Mouse (Mus musculus) gastrocnemius, postnatal 36 days (tissue): Measurements from ENCODE around the gene Cdca7l. TPM values are rescaled to one million over a fixed set of nuclear protein-coding genes. Genes with fewer than 3 reads are reported as not detected.
"Not testable (repeated sequence)": the region's sequence is repeated elsewhere in the genome, so short reads cannot be mapped to it uniquely, and the experiment has no call there.

ENCODE experiments used
- DNase-seq, 2 experiments: peaks; one replicate each; pipeline ENCODE4 v3.0.0; 2022
- intact Hi-C: fragments of 180-260 bp; cut with DNase I; formaldehyde crosslinking; loops from one replicate; pipeline ENCODE4 v1.15.1; 2025
- total RNA-seq, 2 experiments: library from RNA; stranded (reverse); gene quantifications; 2 replicates each; pipeline ENCODE4 v1.2.3; 2021

Gene Cdca7l
- total RNA-seq, 2 experiments from 2014 or later: 0.20 to 0.27 TPM

DNA sequence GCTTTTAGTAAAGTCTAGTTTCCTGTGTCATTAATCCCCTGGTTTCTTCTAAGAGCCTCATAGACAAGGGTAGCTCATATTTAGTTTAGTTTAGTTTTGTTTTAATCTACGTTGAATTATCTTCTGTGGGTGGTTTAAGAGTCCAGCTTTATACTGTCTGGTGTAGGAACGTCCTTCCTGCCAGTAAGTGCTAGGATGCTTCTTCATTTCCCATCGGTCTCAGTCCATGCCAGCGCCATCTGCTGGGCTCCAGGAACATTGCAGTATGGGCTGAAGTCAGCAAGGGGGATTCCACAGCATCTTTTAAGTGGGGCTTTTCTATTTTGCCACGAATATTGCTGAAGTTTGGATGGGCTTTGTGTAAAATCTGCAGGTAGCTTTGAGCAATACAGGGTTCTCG lies 49.2 kb downstream of the Cdca7l start:
- DNase-seq: peak in 1 of 2 experiments; percentile 24
- intact Hi-C loops: loop anchor here (1.0 to 10.0 kb wide), 2 partner anchors 33 to 449 kb away; no protein-coding TSS in a partner anchor

DNA sequence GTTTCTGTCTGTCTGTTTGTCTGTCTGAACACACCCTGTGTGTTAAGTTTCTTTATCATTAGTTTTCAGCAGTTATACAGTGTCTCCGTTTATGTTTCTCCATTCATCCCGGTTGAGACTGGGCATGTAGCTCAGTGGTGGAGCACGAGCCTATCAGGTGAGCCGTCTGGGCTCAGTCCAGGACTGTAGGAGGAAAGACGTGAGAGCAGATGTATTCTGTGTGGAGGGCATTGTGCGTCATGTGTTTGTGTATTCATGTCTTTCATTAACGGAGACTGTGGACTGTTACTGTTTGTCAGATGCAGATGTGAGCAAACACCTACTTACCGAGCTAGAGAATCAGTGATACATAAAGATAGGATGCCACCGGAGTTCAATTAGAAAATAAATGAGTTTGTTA lies 52.9 kb downstream of the Cdca7l start:
- intact Hi-C loops: loop anchor here (10.0 kb wide), 1 partner anchor 452 kb away; no protein-coding TSS in a partner anchor
- no peak for DNase-seq

DNA sequence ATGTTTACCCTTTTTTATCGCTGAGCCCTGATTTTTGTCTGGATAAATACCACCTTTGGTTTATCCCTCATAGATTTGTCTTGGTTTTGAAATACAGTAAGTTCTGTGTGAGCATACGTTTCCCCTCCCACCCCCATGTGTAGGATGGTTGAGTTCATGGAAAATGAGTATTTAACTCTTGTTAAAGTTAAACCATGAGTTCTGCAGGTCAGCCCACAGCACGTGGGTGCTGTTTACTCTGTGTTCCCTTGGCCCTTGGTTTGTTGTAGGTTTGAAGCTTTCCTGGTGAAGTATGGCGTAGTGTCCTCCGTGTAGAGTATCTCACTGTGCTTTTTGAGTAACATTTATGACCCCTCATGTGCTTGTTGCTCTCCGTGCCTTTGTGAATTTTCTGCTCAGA lies 53.8 kb downstream of the Cdca7l start:
- intact Hi-C loops: loop anchor here (10.0 kb wide), 1 partner anchor 453 kb away; no protein-coding TSS in a partner anchor
- DNase-seq: no peak

DNA sequence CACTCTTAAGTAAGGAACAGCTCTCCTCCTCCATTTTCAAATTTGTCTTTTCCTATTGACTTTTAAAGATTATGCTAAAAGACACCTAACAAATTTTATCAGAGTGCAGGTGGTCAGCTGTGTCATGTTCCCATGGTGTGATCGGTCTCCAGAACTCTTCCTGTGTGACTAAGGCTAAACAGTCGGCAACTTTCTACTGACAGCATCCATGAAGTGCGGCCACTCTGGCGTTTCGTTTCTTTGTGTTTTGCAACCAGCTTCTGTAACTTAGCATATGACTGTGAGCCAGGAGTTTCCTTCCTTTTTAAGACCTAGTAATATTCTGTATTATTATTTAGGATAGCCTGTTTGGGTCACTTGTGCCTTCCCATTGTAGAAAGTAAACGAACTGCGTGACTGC lies 56.8 kb downstream of the Cdca7l start:
- no peak for DNase-seq
- intact Hi-C loops: no loop called here

DNA sequence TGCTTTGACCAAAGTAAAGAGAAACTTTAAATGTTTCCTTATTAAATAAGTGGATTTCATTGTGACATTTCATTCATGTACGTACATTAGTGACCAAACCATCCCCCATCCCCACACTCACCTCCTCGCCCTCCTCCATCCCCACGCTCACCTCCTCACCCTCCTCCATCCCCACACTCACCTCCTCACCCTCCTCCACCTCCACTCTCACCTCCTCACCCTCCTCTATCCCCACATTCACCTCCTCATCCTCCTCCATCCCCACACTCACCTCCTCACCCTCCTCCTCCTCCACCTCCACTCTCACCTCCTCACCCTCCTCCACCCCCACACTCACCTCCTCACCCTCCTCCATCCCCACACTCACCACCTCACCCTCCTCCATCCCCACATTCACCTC lies 57.2 kb downstream of the Cdca7l start:
- intact Hi-C loops: no loop called here
- no peak for DNase-seq

DNA sequence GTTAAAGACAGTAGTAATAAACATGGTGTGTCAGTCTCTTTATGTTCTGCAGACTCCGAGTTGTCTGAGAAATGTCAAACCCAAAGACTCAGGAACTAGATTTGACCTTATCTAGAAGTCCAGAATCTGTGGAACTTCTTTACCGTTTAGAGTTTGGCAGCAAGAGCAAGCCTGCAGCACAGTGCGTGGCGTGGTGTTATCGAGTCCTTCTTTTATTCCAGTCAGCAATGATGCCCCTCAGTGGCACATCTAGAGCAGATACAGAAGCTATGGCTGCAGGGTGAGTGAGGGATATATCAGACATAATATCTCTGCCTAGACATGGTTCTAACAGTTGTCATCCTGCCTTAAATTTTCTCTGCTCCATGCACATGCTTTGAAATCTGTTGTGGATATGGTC lies 58.6 kb downstream of the Cdca7l start:
- DNase-seq: no peak
- intact Hi-C loops: no loop called here

DNA sequence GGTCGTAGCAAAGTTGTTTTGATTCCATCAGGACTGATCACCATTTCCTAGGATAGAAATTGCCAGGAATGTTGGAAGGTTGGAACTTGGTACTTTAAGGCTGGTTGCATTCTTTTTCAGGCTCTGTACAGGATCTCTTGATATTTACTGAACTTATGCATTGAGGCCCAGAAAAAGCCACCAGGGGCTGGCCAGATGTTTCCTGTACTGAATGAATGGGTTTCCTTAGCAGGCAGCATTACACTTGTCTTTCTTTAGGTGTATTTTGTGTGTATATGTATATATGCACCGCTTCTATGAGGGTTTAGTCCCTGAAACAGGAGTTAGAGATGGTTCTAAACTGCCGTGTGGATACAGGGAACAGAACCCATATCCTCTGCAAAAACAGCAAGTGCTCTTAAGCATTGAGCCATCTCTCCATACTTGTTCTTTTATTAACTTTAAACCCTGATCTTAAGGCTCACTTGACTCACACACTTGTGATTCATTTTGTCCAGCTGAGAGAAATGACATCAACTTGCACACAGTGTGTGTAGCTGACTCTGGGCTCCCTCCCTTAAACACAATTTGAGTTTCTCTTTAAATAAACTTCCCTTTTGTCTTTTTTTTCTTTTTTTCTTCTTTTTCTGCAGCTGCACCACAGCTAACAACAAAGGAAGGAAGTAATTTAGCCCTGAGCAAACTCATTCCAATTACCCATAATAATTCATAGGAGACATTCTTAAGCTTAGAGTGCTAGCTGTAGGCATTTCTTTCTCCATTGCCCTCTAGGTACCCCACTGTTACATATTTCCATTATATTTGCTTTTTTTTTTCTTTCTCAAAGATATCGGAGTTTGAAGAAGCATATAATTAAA lies 63.8 kb downstream of the Cdca7l start:
- intact Hi-C loops: no loop called here
- DNase-seq: no peak

DNA sequence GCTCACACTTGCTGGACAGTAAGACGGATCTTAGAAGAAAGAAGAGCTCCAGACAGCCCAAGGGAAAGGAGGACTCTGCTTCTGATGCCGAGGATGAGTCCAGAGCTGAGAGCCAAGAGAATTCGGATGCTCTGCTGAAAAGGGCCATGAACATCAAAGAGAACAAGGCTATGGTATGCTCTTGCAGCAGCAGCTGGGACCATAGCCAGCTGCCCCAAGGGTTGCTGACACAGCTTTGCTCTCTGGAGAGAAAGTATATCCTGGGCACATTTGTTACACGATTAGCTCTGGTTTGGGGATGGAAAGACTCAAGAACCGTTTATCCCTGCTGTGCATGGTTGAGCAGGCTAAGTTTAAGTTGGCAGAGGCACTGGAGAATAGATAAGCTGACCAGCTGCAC lies 68.2 kb downstream of the Cdca7l start:
- DNase-seq: no peak

DNA sequence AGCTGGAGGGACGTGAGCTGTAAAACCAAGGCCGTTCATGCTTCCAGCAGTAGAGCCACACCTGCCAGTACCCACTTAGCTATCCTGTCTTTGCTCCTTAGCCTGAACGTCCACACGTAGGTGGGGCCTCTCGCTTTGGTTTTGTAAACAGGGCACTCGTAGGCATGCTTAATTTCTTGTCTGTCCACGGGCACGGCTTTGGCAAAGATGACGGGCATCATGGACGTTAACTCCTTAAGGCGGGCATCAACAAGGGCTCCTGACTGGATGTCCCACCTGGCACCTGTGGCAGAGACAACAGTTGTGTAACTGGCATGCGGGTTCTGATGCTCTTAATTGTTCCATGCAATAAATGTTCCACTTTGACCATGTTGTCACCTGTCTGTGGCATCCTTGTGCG lies 74.3 kb downstream of the Cdca7l start:
- no peak for DNase-seq
- intact Hi-C loops: no loop called here

More for the DNA sequence above, 68.2 kb downstream of the Cdca7l start:
- intact Hi-C loops: no loop called here

DNA sequence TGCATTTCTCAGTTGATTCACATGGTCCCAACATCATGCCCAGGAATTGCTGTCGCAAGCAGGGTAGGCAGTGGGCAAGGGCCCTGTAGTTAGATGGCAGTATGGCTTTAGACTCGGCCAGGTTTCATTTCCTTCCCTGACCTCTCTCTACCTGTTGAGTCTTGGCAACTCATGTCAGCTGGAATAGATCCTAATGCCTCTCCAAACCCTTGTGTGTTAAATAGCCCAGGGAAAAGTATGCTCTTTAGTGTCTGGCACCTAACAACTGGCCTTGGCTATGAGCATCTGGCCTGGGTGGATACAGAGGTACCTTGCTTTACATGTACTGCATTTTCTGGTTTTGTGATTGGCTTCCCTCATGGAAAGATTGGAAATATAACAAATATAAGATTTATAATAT lies 80.5 kb downstream of the Cdca7l start:
- intact Hi-C loops: no loop called here
- no peak for DNase-seq

DNA sequence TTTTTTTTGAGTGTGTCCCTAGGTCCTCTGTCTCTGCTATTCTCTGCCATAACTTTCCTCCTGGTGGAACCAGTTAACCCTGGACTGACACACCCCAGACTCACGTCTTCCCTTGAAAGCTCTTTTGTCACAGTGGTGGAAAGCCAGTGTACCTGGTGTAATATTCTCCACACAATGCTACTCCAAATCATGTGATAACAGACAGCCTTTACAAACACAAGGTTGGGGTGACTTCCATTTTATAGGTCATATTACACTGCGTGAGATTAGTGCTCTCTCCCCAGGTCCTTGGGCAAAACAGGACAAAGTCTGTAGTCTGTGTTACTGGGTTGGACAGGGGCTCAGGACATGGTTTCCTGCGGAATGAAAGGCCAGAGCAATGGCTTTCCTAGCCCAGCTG lies 83.3 kb downstream of the Cdca7l start:
- intact Hi-C loops: no loop called here
- DNase-seq: no peak

DNA sequence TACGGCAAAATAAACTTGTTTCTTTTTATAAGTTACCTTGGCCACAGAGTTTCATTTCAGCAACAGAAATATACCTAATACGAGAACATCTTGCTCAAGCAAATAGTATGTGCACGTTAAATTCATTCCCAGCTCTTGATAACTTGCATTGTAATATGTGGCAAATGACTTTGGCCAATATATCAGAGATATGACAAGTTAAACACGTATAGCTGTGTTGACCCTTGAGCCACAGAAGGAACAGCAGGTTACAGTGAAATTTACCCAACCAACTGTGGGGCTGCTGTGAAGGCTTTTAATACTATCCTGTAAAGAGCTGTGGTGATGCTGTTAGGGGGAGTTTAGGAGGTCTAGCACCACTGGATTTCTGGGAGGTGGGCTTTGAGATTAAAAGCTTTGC lies 96.7 kb downstream of the Cdca7l start:
- not testable (repeated sequence) for DNase-seq

DNA sequence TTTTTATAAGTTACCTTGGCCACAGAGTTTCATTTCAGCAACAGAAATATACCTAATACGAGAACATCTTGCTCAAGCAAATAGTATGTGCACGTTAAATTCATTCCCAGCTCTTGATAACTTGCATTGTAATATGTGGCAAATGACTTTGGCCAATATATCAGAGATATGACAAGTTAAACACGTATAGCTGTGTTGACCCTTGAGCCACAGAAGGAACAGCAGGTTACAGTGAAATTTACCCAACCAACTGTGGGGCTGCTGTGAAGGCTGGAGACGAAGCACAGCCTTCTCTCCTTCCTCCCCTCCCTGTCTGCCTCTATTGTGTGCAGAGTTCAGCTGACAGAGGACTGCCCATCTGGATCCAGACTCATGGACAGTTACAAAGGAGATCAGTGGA lies 97.3 kb downstream of the Cdca7l start:
- intact Hi-C loops, DNase-seq: not testable (repeated sequence)

More for the DNA sequence above, 96.7 kb downstream of the Cdca7l start:
- intact Hi-C loops: not testable (repeated sequence)

DNA sequence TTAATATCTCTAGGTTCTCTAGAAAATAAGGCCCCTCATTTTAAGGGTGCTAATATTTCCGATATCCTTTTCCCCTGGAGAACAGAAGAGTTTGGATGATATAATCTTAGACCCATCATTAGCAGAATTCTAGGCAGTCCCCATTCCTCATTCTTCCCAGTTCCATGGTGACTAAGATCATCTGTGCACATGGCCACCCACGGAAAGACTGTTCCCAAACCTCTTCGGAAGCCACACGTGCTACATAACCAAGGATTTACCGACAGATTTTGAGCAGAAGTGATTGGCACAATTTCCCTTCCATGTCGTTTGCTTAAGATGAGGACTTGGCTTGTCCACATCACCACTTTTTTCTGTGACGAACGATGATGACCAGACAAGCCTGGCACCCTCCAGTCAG lies 99.6 kb downstream of the Cdca7l start:
- no peak for DNase-seq
- intact Hi-C loops: no loop called here

DNA sequence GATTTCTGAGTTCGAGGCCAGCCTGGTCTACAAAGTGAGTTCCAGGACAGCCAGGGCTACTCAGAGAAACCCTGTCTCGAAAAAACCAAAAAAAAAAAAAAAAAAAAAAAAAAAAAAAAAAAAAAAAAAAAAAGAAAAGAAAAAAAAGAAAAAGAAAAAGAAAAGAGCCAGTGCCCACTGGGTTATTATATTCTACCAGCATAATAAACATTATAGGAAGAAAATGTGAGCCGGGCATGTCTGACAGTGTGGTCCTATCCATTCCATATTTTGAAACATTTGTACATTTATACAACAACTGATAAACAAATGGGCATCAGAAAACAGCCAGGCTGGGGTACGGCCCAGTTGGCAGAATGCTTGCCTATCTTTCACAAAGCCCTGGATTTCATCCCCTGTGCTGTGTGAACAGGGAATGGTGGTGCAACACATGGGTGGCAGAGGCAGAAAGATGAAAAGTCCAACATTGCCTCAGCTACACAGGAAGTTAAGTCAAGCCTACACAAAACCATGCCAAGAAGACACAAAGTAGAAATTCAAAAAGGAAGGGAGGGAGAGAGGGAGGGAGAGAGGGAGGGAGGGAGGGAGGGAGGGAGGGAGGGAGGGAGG lies 101.2 kb downstream of the Cdca7l start:
- DNase-seq, intact Hi-C loops: not testable (repeated sequence)

DNA sequence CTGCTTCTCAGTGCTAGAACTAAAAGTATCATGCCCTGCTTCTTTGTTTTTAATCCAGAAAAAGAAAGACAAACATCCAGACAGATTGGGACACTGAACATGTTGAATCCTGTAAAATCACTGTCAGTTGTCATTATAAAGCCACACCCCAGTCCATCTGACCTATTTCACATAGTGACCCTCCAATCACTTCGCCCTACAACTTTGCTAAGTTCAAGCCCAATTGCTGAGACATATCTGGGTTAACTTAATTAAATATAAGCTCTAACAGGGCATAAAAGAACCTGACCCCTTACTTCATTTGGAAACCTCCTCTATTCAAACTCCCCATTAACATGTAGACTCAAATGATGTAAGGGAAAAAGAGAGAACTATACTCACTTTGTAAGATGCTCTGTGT lies 107.3 kb downstream of the Cdca7l start:
- no peak for DNase-seq
- intact Hi-C loops: no loop called here

DNA sequence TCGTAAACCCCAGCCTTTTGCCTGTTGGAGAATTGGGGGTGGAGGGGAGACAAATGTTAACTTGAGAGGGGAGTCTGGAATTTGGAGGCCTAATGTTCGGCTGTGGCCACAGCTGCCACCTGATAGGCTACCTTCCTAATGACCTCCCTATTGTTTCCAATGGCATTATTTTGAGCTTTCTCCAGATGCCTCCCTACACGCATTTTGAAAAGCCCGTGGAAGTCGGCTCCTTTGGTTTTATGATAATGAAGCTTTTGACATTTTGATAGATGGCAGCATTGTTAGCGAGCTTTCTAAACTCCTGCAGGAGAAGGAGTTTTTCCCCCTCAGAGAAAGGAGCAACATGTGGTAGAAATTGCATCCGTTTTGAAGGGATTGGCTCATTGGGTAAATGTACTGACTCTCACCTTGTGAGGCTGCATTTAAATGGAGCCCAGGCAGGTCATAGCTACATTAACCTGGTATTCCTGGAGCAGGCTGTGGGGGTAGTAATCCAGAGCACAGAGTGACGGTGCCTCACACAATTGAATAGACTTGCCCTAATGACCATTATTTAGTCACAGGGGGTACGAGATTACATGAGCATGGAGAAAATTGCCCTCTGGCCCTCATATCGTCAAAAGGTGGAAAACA lies 110.6 kb downstream of the Cdca7l start:
- intact Hi-C loops: no loop called here
- DNase-seq: no peak

DNA sequence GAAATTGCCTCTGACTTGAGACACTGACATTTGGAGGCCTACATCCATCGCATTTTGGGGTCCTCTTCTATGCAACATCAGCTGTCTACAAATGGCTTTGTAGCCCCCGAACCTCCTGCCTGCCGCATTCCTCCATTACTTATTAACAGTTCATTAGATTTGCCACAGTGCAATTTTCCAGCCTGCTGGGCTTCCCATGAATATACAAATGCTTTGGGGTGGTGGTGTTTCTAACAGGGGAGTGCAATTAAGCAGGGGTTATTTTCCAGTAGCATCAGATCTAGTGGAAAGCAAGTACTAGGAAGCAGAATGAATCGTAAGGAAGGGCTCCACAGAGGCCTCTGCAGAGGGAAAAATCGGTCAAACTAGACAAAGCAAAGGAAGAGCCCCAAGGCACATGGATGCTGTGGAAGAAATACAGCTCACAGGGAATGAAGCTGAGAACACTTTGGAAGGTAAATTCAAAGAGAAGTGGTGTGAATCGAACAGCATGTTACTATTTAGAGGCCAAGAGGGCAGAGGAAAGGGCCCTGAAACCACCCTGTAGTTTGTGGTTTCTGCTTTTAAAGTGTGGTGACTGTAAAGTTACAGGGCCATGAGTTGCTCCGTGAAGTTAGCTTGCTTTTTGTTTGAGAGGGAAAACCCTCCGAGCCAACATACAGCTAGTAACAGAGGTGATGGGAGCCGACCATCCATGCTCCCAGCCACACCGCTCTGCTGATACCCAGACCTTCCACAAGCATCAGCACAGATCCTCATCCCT lies 111.9 kb downstream of the Cdca7l start:
- DNase-seq: no peak
- intact Hi-C loops: no loop called here
